Mouse (Mus musculus) lung, postnatal 0 days (tissue): ENCODE results near the gene Sh3d19. TPM values are rescaled to one million over a fixed set of nuclear protein-coding genes. Genes with fewer than 3 reads are reported as not detected.
A peak's percentile ranks its signal among the peaks of the same experiment; 100 is the strongest.

Experiments
- ATAC-seq: fragments of 200-750 bp; cut with Nextera tagmentation; 2 replicates; pipeline ENCODE4 v1.8.0; 2017; ENCODE audit warnings: moderate library complexity
- DNase-seq: peaks from one replicate; pipeline ENCODE4 v3.0.0-alpha.2; 2016; ENCODE audit warnings: low spot score
- H3K27ac ChIP-seq: fragments of 300-500 bp; sonication (generic); 2 replicates; pipeline ENCODE4 v1.5.1; 2014; ENCODE audit warnings: antibody characterized with exemption, mild to moderate bottlenecking, low read length, mixed read lengths
- H3K27me3 ChIP-seq: fragments of 300-500 bp; sonication (generic); replicated peaks from 2 replicates; pipeline ENCODE4 v1.6.1; 2014; ENCODE audit warnings: low read length, mixed read lengths; ENCODE audit not compliant: insufficient read depth
- H3K36me3 ChIP-seq: fragments of 300-500 bp; sonication (generic); 2 replicates; pipeline ENCODE4 v1.6.1; 2014; ENCODE audit warnings: low read length, mixed read lengths; ENCODE audit not compliant: insufficient read depth
- H3K4me1 ChIP-seq: fragments of 300-500 bp; sonication (generic); 2 replicates; pipeline ENCODE4 v1.6.1; 2014; ENCODE audit warnings: antibody characterized with exemption, low read depth, low read length, mixed read lengths; ENCODE audit not compliant: insufficient read depth
- H3K4me2 ChIP-seq: fragments of 300-500 bp; sonication (generic); replicated peaks from 2 replicates; pipeline ENCODE4 v1.6.1; 2014; ENCODE audit warnings: low read depth, mild to moderate bottlenecking, low read length, moderate library complexity, mixed read lengths
- H3K4me3 ChIP-seq: fragments of 300-500 bp; sonication (generic); 2 replicates; pipeline ENCODE4 v1.5.1; 2014; ENCODE audit warnings: low read depth, low read length
- H3K9ac ChIP-seq: fragments of 300-500 bp; sonication (generic); replicated peaks from 2 replicates; pipeline ENCODE4 v1.6.1; 2014; ENCODE audit warnings: low read depth, mild to moderate bottlenecking
- H3K9me3 ChIP-seq: fragments of 300-500 bp; sonication (generic); 2 replicates; pipeline ENCODE4 v1.6.1; 2016; ENCODE audit warnings: low read length, mixed read lengths
- CTCF ChIP-seq: IDR thresholded peaks from 2 replicates; pipeline ENCODE4 v1.5.1; 2016; ENCODE audit warnings: antibody characterized with exemption, mild to moderate bottlenecking
- EP300 ChIP-seq: IDR thresholded peaks from 2 replicates; pipeline ENCODE4 v1.6.1; 2016; ENCODE audit warnings: antibody characterized with exemption, mild to moderate bottlenecking, control low read depth
- WGBS: fragments of 180-500 bp; shearing (Covaris S2); extraction: QIAGEN DNeasy Blood & Tissue Kit; methylation state at CpG from one replicate; pipeline ENCODE4 v1.1.7; 2014; 5-methylcytosine and 5-hydroxymethylcytosine counted together
- polyA plus RNA-seq: library from polyadenylated mRNA; unstranded; fragments of >200 nt; fragmentation: Nextera tagmentation; extraction: Ambion mirVana; gene quantifications from 2 replicates; pipeline ENCODE4 v1.2.1, GENCODE M21; 2015

Gene Sh3d19
- polyA plus RNA-seq, 1 experiment from 2014 or later, result 28.3 TPM

DNA sequence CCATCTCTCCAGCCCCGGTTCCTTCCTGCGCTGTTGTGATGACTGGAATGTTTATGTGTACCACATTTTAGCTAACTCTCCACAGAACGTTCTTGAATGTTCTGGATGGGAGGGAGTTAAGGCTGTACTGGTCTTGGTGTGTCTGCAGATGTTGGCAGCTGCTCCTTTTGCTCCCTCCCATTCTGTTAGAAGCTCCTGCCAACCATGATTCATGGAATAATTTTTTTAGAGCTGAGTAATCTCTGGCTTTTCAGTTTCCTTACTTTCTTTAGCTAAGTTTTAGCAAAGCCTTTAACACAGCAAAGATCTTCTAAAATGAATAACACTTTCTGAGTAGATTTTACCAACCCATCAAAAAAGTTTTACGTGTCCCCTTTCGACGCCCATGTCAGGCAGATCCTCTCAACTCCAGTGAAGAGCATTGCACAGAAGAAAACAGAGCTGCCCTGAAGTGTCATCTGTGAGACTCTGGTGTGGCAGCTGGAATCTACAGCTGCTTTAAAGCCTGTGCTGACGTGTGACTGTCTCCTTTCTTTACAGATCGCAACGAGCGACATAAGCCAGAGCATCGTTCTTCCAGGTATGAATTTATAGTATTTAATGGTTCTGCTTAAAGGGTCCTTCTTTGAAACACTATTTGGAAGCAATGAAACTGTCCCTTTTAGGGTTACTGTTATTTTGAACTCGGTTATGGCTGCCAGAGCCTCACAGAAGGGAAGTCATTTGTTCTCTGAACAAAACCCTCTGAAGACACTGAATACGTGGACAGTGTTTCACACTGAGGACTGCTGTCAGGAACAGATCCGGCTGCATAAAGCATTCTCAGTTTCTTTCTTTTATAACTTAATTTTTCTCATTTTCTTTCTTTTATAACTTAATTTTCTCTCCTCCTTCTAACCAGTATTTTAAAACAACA is 69.6 kb downstream of the Sh3d19 start:
- peaks cover 10% of the 10 kb centered on the region; the same call in 1 of the 2 replicates for H3K4me1 ChIP-seq
- H3K27me3 ChIP-seq, result no peaks in the 10 kb centered on the region
- ATAC-seq (peak; percentile 85), DNase-seq (peak; percentile 86)
- H3K27ac ChIP-seq, result peak overlapping the region; percentile 71
- WGBS, result 53% methylated on average over 14 of the region's 14 CpGs
- H3K36me3 ChIP-seq, result no peaks in the 10 kb centered on the region
- H3K9ac ChIP-seq, result no peak overlapping the region
- TF ChIP-seq EP300 (no peak), CTCF (no peak)
- H3K4me2 ChIP-seq, result peak overlapping the region; percentile 44
- H3K9me3 ChIP-seq, result no peaks in the 10 kb centered on the region
- H3K4me3 ChIP-seq, result peak overlapping the region; percentile 17; the same call in 1 of the 2 replicates

DNA sequence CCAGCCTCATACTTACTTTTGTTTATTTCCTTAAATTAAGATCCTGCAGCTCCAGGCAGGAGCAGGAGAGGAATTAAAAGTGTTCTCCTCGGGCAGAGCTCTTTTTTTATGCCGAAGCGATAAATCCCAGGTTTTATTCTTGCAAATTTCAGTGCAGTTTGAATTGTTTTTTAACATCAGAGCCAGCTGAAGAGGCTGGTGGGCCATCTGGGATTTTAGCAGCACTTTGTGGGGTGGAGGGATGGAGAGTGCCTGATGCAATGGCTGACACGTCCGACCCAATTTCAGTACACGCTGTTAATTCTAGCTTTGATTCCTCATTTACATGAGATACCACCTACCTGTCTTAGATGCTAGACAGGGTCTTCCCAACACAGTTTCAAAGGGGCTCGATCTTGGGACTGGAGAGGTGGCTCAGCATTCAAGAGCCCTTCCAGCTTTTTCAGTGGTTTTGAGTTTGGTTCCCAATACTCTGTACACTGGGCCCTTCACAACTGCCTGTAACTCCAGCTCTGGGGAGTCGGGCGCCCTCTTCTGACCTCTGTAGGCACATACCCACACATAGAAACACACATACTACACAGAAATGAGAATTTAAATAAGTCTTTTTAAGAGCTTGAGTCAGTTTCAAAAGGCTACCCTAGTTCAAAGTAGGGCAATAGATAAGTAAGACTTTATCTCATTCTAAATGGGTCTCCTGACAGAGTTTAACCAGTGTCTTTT is 76.9 kb downstream of the Sh3d19 start:
- ATAC-seq, result no peak
- no peaks in the 10 kb centered on the region for H3K4me1 ChIP-seq

GRCm38 (mm10) chr3:86049041-86049440 is 78.1 kb downstream of the Sh3d19 start:
- DNase-seq (no peak), ATAC-seq (no peak)
- H3K4me2 ChIP-seq, result no peak overlapping the region
- H3K9ac ChIP-seq, result no peak overlapping the region
- peaks cover 16% of the 10 kb centered on the region; the same call in 1 of the 2 replicates for H3K36me3 ChIP-seq
- no peaks in the 10 kb centered on the region for H3K9me3 ChIP-seq
- no peak overlapping the region for H3K27ac ChIP-seq
- H3K4me3 ChIP-seq, result no peak overlapping the region
- no peaks in the 10 kb centered on the region for H3K27me3 ChIP-seq
- TF ChIP-seq EP300 (no peak), CTCF (no peak)
- WGBS, result 79% methylated on average over 2 of the region's 2 CpGs
- no peaks in the 10 kb centered on the region for H3K4me1 ChIP-seq

More for the DNA sequence above, 76.9 kb downstream of the Sh3d19 start:
- H3K27me3 ChIP-seq, result no peaks in the 10 kb centered on the region
- H3K9ac ChIP-seq, result no peak overlapping the region
- no peak for TF ChIP-seq EP300
- TF ChIP-seq CTCF, result no peak
- peaks cover 16% of the 10 kb centered on the region; the same call in 1 of the 2 replicates for H3K36me3 ChIP-seq
- H3K4me3 ChIP-seq, result no peak overlapping the region
- H3K4me2 ChIP-seq, result no peak overlapping the region
- no peak for DNase-seq
- H3K9me3 ChIP-seq, result no peaks in the 10 kb centered on the region
- WGBS, result 95% methylated on average over 9 of the region's 9 CpGs
- no peak overlapping the region for H3K27ac ChIP-seq

- H3K4me2 ChIP-seq, result no peak overlapping the region
- no peaks in the 10 kb centered on the region for H3K36me3 ChIP-seq
- no peaks in the 10 kb centered on the region for H3K9me3 ChIP-seq
- no peak overlapping the region for H3K4me3 ChIP-seq
- peak; percentile 83 for ATAC-seq
- peak; percentile 87 for DNase-seq
- no peak overlapping the region for H3K9ac ChIP-seq
- TF ChIP-seq CTCF (no peak), EP300 (no peak)
- WGBS, result 29% methylated on average over 4 of the region's 4 CpGs
- H3K4me1 ChIP-seq, result no peaks in the 10 kb centered on the region
- H3K27ac ChIP-seq, result peak overlapping the region; percentile 72
- no peaks in the 10 kb centered on the region for H3K27me3 ChIP-seq
Observed at GRCm38 (mm10) chr3:86056678-86057077, 85.8 kb downstream of the Sh3d19 start.

DNA sequence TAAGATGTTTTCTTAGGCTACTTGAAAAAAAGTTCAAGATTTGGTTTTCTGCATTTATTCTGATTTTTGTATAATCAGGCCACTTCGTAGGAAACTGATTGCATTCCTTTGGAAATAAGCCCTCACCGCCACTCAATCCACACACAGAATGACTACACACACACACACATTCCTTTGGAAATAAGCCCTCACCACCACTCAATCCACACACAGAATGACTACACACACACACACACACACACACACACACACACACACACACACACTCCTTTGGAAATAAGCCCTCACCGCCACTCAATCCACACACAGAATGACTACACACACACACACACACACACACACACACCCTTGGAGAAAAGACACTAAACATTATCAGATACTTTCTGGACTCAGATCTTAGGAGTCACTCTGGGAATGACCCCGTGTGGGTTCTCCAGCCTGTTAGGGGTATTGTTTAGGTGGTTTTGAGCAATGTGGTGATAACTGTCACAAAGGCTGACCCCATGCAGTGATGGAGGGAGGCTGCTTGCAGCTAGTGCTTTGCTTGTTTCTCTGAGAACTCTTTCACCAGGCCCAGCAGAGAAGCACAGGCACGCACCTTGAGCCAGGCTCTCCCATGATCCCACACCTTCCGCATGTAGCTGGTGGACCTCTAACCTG is 86.7 kb downstream of the Sh3d19 start:
- WGBS, result 47% methylated on average over 6 of the region's 6 CpGs
- H3K4me2 ChIP-seq, result no peak overlapping the region
- peak overlapping the region; percentile 72 for H3K27ac ChIP-seq
- H3K9ac ChIP-seq, result no peak overlapping the region
- no peaks in the 10 kb centered on the region for H3K9me3 ChIP-seq
- no peaks in the 10 kb centered on the region for H3K27me3 ChIP-seq
- H3K4me3 ChIP-seq, result no peak overlapping the region
- peak; percentile 73 for DNase-seq
- no peaks in the 10 kb centered on the region for H3K4me1 ChIP-seq
- no peaks in the 10 kb centered on the region for H3K36me3 ChIP-seq
- ATAC-seq, result peak; percentile 79
- TF ChIP-seq EP300 (0 out of 2 replicates have a peak, but pooled peaks have one; percentile 32), CTCF (no peak)
